Mouse (Mus musculus) limb, embryonic 14.5 days (tissue): Measurements from ENCODE around the gene Dse. TPM values are rescaled to one million over a fixed set of nuclear protein-coding genes. Genes with fewer than 3 reads are reported as not detected.

ENCODE experiments used
- ATAC-seq: fragments of 200-750 bp; cut with Nextera tagmentation; 2 replicates; pipeline ENCODE4 v1.8.0; 2017; ENCODE audit warnings: low read depth, moderate number of reproducible peaks, moderate TSS enrichment; ENCODE audit not compliant: low FRiP score
- DNase-seq: peaks from one replicate; pipeline ENCODE4 v3.0.0-alpha.2; 2015; ENCODE audit warnings: low spot score
- H3K27ac ChIP-seq: fragments of 300-500 bp; sonication (generic); replicated peaks from 2 replicates; pipeline ENCODE4 v1.5.1; 2014; ENCODE audit warnings: low read depth, mild to moderate bottlenecking, low read length, moderate library complexity, mixed read lengths
- H3K27me3 ChIP-seq: fragments of 300-500 bp; sonication (generic); 2 replicates; pipeline ENCODE4 v1.6.1; 2014; ENCODE audit warnings: low read length, mixed read lengths; ENCODE audit not compliant: control insufficient read depth, insufficient read depth
- H3K36me3 ChIP-seq: fragments of 300-500 bp; sonication (generic); 2 replicates; pipeline ENCODE4 v1.6.1; 2014; ENCODE audit warnings: mild to moderate bottlenecking, low read length, moderate library complexity, mixed read lengths; ENCODE audit not compliant: control insufficient read depth, insufficient read depth
- H3K4me1 ChIP-seq: fragments of 300-500 bp; sonication (generic); 2 replicates; pipeline ENCODE4 v1.6.1; 2014; ENCODE audit warnings: antibody characterized with exemption, low read length, mixed read lengths; ENCODE audit not compliant: control insufficient read depth, insufficient read depth
- H3K4me2 ChIP-seq: fragments of 300-500 bp; sonication (generic); replicated peaks from 2 replicates; pipeline ENCODE4 v1.6.1; 2014; ENCODE audit warnings: low read depth, mild to moderate bottlenecking, low read length, moderate library complexity; ENCODE audit not compliant: severe bottlenecking
- H3K4me3 ChIP-seq: fragments of 300-500 bp; sonication (generic); replicated peaks from 2 replicates; pipeline ENCODE4 v1.5.1; 2014; ENCODE audit warnings: low read length
- H3K9ac ChIP-seq: fragments of 300-500 bp; sonication (generic); 2 replicates; pipeline ENCODE4 v1.6.1; 2014; ENCODE audit warnings: mild to moderate bottlenecking, low read depth, low read length, moderate library complexity; ENCODE audit not compliant: severe bottlenecking
- H3K9me3 ChIP-seq: fragments of 300-500 bp; sonication (generic); 2 replicates; pipeline ENCODE4 v1.6.1; 2016; ENCODE audit warnings: low read length; ENCODE audit not compliant: control insufficient read depth
- POLR2A ChIP-seq: fragments of 200-500 bp; IDR thresholded peaks from 2 replicates; pipeline ENCODE4 v1.8.0; 2012; ENCODE audit warnings: inconsistent platforms, mild to moderate bottlenecking, moderate library complexity, borderline replicate concordance; ENCODE audit not compliant: insufficient read depth, insufficient read length; ENCODE audit errors: extremely low read depth
- WGBS: fragments of 180-500 bp; shearing (Covaris S2); extraction: QIAGEN DNeasy Blood & Tissue Kit; methylation state at CpG from one replicate; pipeline ENCODE4 v1.1.7; 2014; 5-methylcytosine and 5-hydroxymethylcytosine counted together
- polyA plus RNA-seq, 2 experiments: library from polyadenylated mRNA; depleted of rRNA in 1 of 2; stranded (reverse) in 1 of 2; unstranded in 1 of 2; fragments of >200 nt; fragmentation: Nextera tagmentation in 1 of 2; extraction: Ambion mirVana in 1 of 2; gene quantifications; 2 replicates each; pipeline versions ENCODE4 v1.2.1 to v1.2.3; 2012 to 2014

Gene Dse
- polyA plus RNA-seq, 2 experiments: 30.8 to 49.8 TPM

GRCm38 (mm10) chr10:34186571-34187260, 20.8 kb downstream of the Dse start:
- H3K9ac ChIP-seq: 0 out of 2 replicates have a peak overlapping the region, but pooled peaks have one; percentile 6
- no peaks in the 10 kb centered on the region for H3K27me3 ChIP-seq
- H3K27ac ChIP-seq: peak overlapping the region; percentile 84
- peak overlapping the region; percentile 22 for H3K4me2 ChIP-seq
- TF ChIP-seq POLR2A: no peak
- peak; percentile 54 for DNase-seq
- ATAC-seq: peak; percentile 64
- peaks cover 20% of the 10 kb centered on the region for H3K4me1 ChIP-seq
- no peak overlapping the region for H3K4me3 ChIP-seq
- no peaks in the 10 kb centered on the region for H3K9me3 ChIP-seq
- WGBS: 16% methylated on average over 10 of the region's 10 CpGs
- peaks cover 6% of the 10 kb centered on the region for H3K36me3 ChIP-seq

DNA sequence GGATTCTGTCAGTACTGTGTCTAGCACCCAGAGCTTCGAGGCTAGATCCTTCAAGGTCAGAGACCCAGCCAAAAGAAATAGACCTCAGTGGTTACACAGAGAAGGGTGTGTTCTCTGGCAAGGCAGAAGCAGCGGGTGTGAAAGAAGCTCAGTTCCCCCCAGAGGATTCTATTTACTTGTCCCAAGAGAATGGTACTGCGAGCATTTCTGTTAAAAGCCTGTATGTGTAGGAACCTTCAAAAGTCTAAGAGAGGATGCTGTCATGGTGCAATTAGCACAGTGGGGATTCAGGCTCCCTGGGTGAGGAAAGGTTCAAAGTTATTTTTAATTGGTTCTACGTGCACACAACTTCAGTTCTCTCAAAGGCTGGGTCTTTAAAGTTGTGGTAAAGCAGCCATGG, 22.0 kb downstream of the Dse start:
- Histone ChIP-seq H3K4me2 (no peak overlapping the region), H3K4me3 (no peak overlapping the region), H3K4me1 (peaks cover 20% of the 10 kb centered on the region), H3K9ac (no peak overlapping the region), H3K27me3 (no peaks in the 10 kb centered on the region), H3K36me3 (peaks cover 6% of the 10 kb centered on the region), H3K9me3 (no peaks in the 10 kb centered on the region), H3K27ac (0 out of 2 replicates have a peak overlapping the region, but pooled peaks have one; percentile 84)
- TF ChIP-seq POLR2A: no peak
- DNase-seq (no peak), ATAC-seq (no peak)
- WGBS: 53% methylated on average over 4 of the region's 4 CpGs

- no peaks in the 10 kb centered on the region for H3K27me3 ChIP-seq
- H3K9me3 ChIP-seq: no peaks in the 10 kb centered on the region
- DNase-seq (no peak), ATAC-seq (no peak)
- no peak overlapping the region for H3K9ac ChIP-seq
- H3K4me3 ChIP-seq: no peak overlapping the region
- no peak for TF ChIP-seq POLR2A
- 7% methylated on average over 1 of the region's 1 CpGs for WGBS
- H3K27ac ChIP-seq: no peak overlapping the region
- peaks cover 20% of the 10 kb centered on the region for H3K4me1 ChIP-seq
- H3K36me3 ChIP-seq: peaks cover 6% of the 10 kb centered on the region
- H3K4me2 ChIP-seq: no peak overlapping the region
These were observed 22.6 kb downstream of the Dse start for GRCm38 (mm10) chr10:34184956-34185355.

- H3K36me3 ChIP-seq: peaks cover 6% of the 10 kb centered on the region
- no peak overlapping the region for H3K27ac ChIP-seq
- no peak overlapping the region for H3K4me2 ChIP-seq
- H3K4me1 ChIP-seq: peaks cover 20% of the 10 kb centered on the region
- TF ChIP-seq POLR2A: no peak
- WGBS: 92% methylated on average over 7 of the region's 7 CpGs
- H3K27me3 ChIP-seq: no peaks in the 10 kb centered on the region
- H3K9ac ChIP-seq: no peak overlapping the region
- ATAC-seq: no peak
- no peak for DNase-seq
- H3K9me3 ChIP-seq: no peaks in the 10 kb centered on the region
- no peak overlapping the region for H3K4me3 ChIP-seq
These were observed 23.8 kb downstream of the Dse start for GRCm38 (mm10) chr10:34183731-34184130.

DNA sequence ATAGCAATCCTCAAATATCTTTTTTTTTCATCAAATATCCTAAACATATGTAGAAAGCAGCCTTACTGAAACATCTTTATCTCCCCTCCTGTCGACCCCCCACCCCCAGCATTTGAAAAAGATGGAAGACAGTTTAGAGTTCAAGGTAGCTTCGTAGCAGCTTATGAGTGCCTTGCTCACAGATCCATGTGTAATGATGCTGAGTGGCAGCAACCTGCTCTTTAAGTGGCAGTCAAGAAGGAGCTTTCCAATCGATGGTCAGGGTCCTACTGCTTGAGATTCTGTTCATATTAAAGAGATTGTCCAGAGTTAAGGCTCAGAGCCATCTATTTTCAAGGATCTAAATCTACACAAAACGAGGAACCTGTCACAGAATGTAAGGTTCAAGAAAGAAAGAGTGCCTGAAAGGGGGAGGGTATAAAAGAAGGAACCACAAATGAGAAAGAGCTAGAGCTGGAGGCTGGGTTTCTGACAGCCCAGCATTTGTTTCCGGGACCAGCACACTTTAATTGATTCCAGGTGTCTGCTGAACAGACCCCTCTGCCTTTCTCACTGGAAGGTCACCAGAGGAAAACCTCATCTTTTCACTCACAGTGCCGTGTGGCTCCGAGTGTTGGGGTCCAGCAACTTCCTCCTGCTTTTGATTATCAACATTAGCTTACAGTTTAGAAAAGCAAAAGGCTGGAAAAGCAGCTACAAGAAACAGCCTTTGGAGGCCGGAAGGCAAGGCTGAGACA, 31.5 kb downstream of the Dse start:
- Histone ChIP-seq H3K4me3 (no peak overlapping the region), H3K4me1 (peaks cover 8% of the 10 kb centered on the region; the same call in 1 of the 2 replicates), H3K4me2 (no peak overlapping the region; the same call in 1 of the 2 replicates), H3K36me3 (no peaks in the 10 kb centered on the region), H3K9me3 (no peaks in the 10 kb centered on the region), H3K9ac (no peak overlapping the region), H3K27me3 (no peaks in the 10 kb centered on the region), H3K27ac (peak overlapping the region; percentile 30)
- DNase-seq: peak; percentile 74
- TF ChIP-seq POLR2A: no peak
- peak; percentile 86 for ATAC-seq
- WGBS: 18% methylated on average over 8 of the region's 8 CpGs
